In genomic region chr14:52140577-52141444, GRCm38 (mm10) we compare ENCODE assay signal across 9 mouse cellular contexts. TPM values are rescaled to one million over a fixed set of nuclear protein-coding genes. Genes with fewer than 3 reads are reported as not detected.
A peak's percentile ranks its signal among the peaks of the same experiment; 100 is the strongest.
DNase-seq lines count a peak whose midpoint lies in the region; ATAC-seq and TF ChIP-seq lines count a peak whose summit lies in the region.
"Had no signal": no experiment of that assay in that cellular context is flagged by ENCODE, and none has a peak within 500 bp of the region (broad histone marks: within the 10 kb centered on the region; RNA-seq: fewer than 3 reads in every experiment).

No protein-coding gene starts in this region.

- 0 out of 2 replicates have a peak overlapping the region, but pooled peaks have one; percentile 17 for H3K9ac ChIP-seq in kidney, embryonic 16.5 days (replicated peaks; ENCODE audit: low read length)
- H3K9ac ChIP-seq in liver, embryonic 11.5 days (ENCODE audit: low read depth, low read length) = peak overlapping the region; percentile 50
- no peak overlapping the region for H3K9ac ChIP-seq in hindbrain, embryonic 14.5 days

- ATAC-seq in kidney, embryonic 16.5 days (ENCODE audit: low FRiP score, low TSS enrichment) = no peak
- peak; percentile 66 for ATAC-seq in liver, embryonic 11.5 days (replicated peaks; ENCODE audit: low FRiP score)
- no peak for ATAC-seq in hindbrain, embryonic 14.5 days (ENCODE audit: low FRiP score)

- no peak for TF ChIP-seq CTCF in bone marrow, adult 2 months (IDR thresholded peaks at IDR 0.05; ENCODE audit: control insufficient read depth, insufficient read depth, low read length)

- no peak overlapping the region for H3K27ac ChIP-seq in kidney, embryonic 16.5 days (ENCODE audit: low read length)
- H3K27ac ChIP-seq in bone marrow, adult 2 months (ENCODE audit: control insufficient read depth, insufficient read depth, low read depth, low read length, poor library complexity) = peak overlapping the region; percentile 31
- H3K27ac ChIP-seq in liver, embryonic 11.5 days (ENCODE audit: low read depth, low read length) = no peak overlapping the region
- no peak overlapping the region for H3K27ac ChIP-seq in hindbrain, embryonic 14.5 days

- peak overlapping the region; percentile 45 for H3K4me2 ChIP-seq in kidney, embryonic 16.5 days (replicated peaks; ENCODE audit: low read depth, low read length)
- peak overlapping the region; percentile 67 for H3K4me2 ChIP-seq in liver, embryonic 11.5 days
- no peak overlapping the region for H3K4me2 ChIP-seq in hindbrain, embryonic 14.5 days (replicated peaks)

- H3K36me3 ChIP-seq in kidney, embryonic 16.5 days (ENCODE audit: insufficient read depth, low read length) = no peaks in the 10 kb centered on the region
- no peaks in the 10 kb centered on the region for H3K36me3 ChIP-seq in liver, embryonic 11.5 days (ENCODE audit: control insufficient read depth, insufficient read depth, low read length)
- no peaks in the 10 kb centered on the region for H3K36me3 ChIP-seq in hindbrain, embryonic 14.5 days (replicated peaks; ENCODE audit: control insufficient read depth, insufficient read depth)

- H3K4me3 ChIP-seq in kidney, embryonic 16.5 days (ENCODE audit: low read length) = peak overlapping the region; percentile 10
- H3K4me3 ChIP-seq in bone marrow, adult 2 months (replicated peaks; ENCODE audit: control insufficient read depth, low read depth, low read length) = peak overlapping the region; percentile 57
- H3K4me3 ChIP-seq in liver, embryonic 11.5 days (ENCODE audit: low read depth, low read length) = peak overlapping the region; percentile 32
- no peak overlapping the region for H3K4me3 ChIP-seq in hindbrain, embryonic 14.5 days (replicated peaks; ENCODE audit: low read length)

- intact Hi-C loops in gastrocnemius, postnatal 14 days (cut with DNase I; ENCODE audit: low total_unique reads) = no loop called here

- H3K4me1 ChIP-seq in kidney, embryonic 16.5 days (ENCODE audit: insufficient read depth, low read length) = peaks cover 4% of the 10 kb centered on the region; the same call in 1 of the 2 replicates
- H3K4me1 ChIP-seq in bone marrow, adult 2 months (ENCODE audit: control insufficient read depth, insufficient read depth, low read length) = no peaks in the 10 kb centered on the region; the same call in 1 of the 2 replicates
- H3K4me1 ChIP-seq in liver, embryonic 11.5 days (replicated peaks; ENCODE audit: control insufficient read depth, insufficient read depth, low read length) = peaks cover 9% of the 10 kb centered on the region
- H3K4me1 ChIP-seq in hindbrain, embryonic 14.5 days (replicated peaks; ENCODE audit: control insufficient read depth, insufficient read depth, low read length) = no peaks in the 10 kb centered on the region

- WGBS in kidney, embryonic 16.5 days = 44% methylated on average over 19 of the region's 19 CpGs
- WGBS in bone marrow, adult 2 months = 1% methylated on average over 19 of the region's 19 CpGs
- WGBS in liver, embryonic 11.5 days = 27% methylated on average over 19 of the region's 19 CpGs
- WGBS in hindbrain, embryonic 14.5 days = 71% methylated on average over 19 of the region's 19 CpGs

- no peaks in the 10 kb centered on the region for H3K9me3 ChIP-seq in kidney, embryonic 16.5 days (ENCODE audit: low read length)
- H3K9me3 ChIP-seq in liver, embryonic 11.5 days (ENCODE audit: control insufficient read depth, low read length) = no peaks in the 10 kb centered on the region
- no peaks in the 10 kb centered on the region for H3K9me3 ChIP-seq in hindbrain, embryonic 14.5 days (ENCODE audit: control insufficient read depth, low read length)

- no peaks in the 10 kb centered on the region for H3K27me3 ChIP-seq in kidney, embryonic 16.5 days (ENCODE audit: insufficient read depth, low read length)
- H3K27me3 ChIP-seq in liver, embryonic 11.5 days (replicated peaks; ENCODE audit: control insufficient read depth, insufficient read depth, low read length) = no peaks in the 10 kb centered on the region
- no peaks in the 10 kb centered on the region for H3K27me3 ChIP-seq in hindbrain, embryonic 14.5 days (ENCODE audit: control insufficient read depth, insufficient read depth, low read length)

- DNase-seq in kidney, postnatal 36 days = no peak
- DNase-seq in liver, embryonic 11.5 days (ENCODE audit: low spot score) = peak; percentile 47
- peak; percentile 19 to 24 for DNase-seq in thymus, adult 18-20 months
- DNase-seq in hindbrain, embryonic 14.5 days (ENCODE audit: low spot score) = no peak
- no peak for DNase-seq in ovary, postnatal 14 days (ENCODE audit: low spot score)
- no peak for DNase-seq in gastrocnemius, postnatal 14 days
- DNase-seq: kidney, postnatal 10 days had no signal

- TF ChIP-seq POLR2A in bone marrow, adult 2 months (IDR thresholded peaks at IDR 0.05; ENCODE audit: borderline replicate concordance, control insufficient read depth, low read depth, low read length) = no peak

RNA-seq across cellular contexts. Expression of gene Rpgrip1, which starts 30.3 kb away (rescaled TPM):
- 67.4 and 74.1 TPM in 2 replicates for polyA plus RNA-seq in kidney, embryonic 16.5 days (2015; fragmentation: Nextera tagmentation; extraction: Ambion mirVana)
- polyA plus RNA-seq in bone marrow, adult 2 months (2011; ENCODE audit: insufficient read depth, insufficient read length, low replicate concordance, missing spikeins) = 337 and 668 TPM in 2 replicates
- polyA plus RNA-seq in liver, embryonic 11.5 days (2014; fragmentation: Nextera tagmentation; extraction: Ambion mirVana) = 103 and 111 TPM in 2 replicates
- polyA plus RNA-seq in hindbrain, embryonic 14.5 days (2014; fragmentation: Nextera tagmentation; extraction: Ambion mirVana) = 31.1 and 41.6 TPM in 2 replicates
- total RNA-seq in gastrocnemius, postnatal 14 days (2021) = under 1 TPM in 1 of 2 experiments, not detected in 1; 0.25 TPM

RNA-seq across cellular contexts. Expression of gene Hnrnpc, which starts 37.0 kb away (rescaled TPM):
- polyA plus RNA-seq in kidney, embryonic 16.5 days (2015; fragmentation: Nextera tagmentation; extraction: Ambion mirVana) = 659 and 687 TPM in 2 replicates
- 226 and 328 TPM in 2 replicates for polyA plus RNA-seq in bone marrow, adult 2 months (2011; ENCODE audit: insufficient read depth, insufficient read length, low replicate concordance, missing spikeins)
- 698 and 737 TPM in 2 replicates for polyA plus RNA-seq in liver, embryonic 11.5 days (2014; fragmentation: Nextera tagmentation; extraction: Ambion mirVana)
- polyA plus RNA-seq in hindbrain, embryonic 14.5 days (2014; fragmentation: Nextera tagmentation; extraction: Ambion mirVana) = 447 and 451 TPM in 2 replicates
- total RNA-seq in gastrocnemius, postnatal 14 days (2021) = 10 to 100 TPM; 76.7 to 88.8 TPM

RNA-seq across cellular contexts. Expression of gene Supt16, which starts 56.4 kb away (rescaled TPM):
- 51.1 and 60.0 TPM in 2 replicates for polyA plus RNA-seq in kidney, embryonic 16.5 days (2015; fragmentation: Nextera tagmentation; extraction: Ambion mirVana)
- 105 and 117 TPM in 2 replicates for polyA plus RNA-seq in bone marrow, adult 2 months (2011; ENCODE audit: insufficient read depth, insufficient read length, low replicate concordance, missing spikeins)
- 52.1 and 58.6 TPM in 2 replicates for polyA plus RNA-seq in liver, embryonic 11.5 days (2014; fragmentation: Nextera tagmentation; extraction: Ambion mirVana)
- polyA plus RNA-seq in hindbrain, embryonic 14.5 days (2014; fragmentation: Nextera tagmentation; extraction: Ambion mirVana) = 50.2 and 53.3 TPM in 2 replicates
- 10 to 100 TPM; 15.7 to 16.1 TPM for total RNA-seq in gastrocnemius, postnatal 14 days (2021)

Comparison
In these comparisons a context has a peak if more than half of its experiments do, and no peak if none do; other contexts are left out.
1. DNase-seq: peak in liver, embryonic 11.5 days (single experiment) and thymus, adult 18-20 months (2 of 2); none in kidney, postnatal 36 days (0 of 2), hindbrain, embryonic 14.5 days (single experiment), ovary, postnatal 14 days (single experiment) and gastrocnemius, postnatal 14 days (single experiment).